Mouse (Mus musculus) lung, embryonic 16.5 days (tissue): ENCODE data around the gene Rpl23. TPM values are rescaled to one million over a fixed set of nuclear protein-coding genes. Genes with fewer than 3 reads are reported as not detected.

Experiments
- ATAC-seq: fragments of 200-750 bp; cut with Nextera tagmentation; 2 replicates; pipeline ENCODE4 v1.8.0; 2017; ENCODE audit warnings: low read depth, mild to moderate bottlenecking, moderate library complexity
- H3K27ac ChIP-seq: fragments of 300-500 bp; sonication (generic); 2 replicates; pipeline ENCODE4 v1.5.1; 2014; ENCODE audit warnings: mild to moderate bottlenecking, control low read depth, low read length
- H3K27me3 ChIP-seq: fragments of 300-500 bp; sonication (generic); 2 replicates; pipeline ENCODE4 v1.6.1; 2014; ENCODE audit warnings: low read depth, low read length, mixed read lengths; ENCODE audit not compliant: control insufficient read depth, insufficient read depth
- H3K36me3 ChIP-seq: fragments of 300-500 bp; sonication (generic); 2 replicates; pipeline ENCODE4 v1.6.1; 2014; ENCODE audit warnings: low read length; ENCODE audit not compliant: control insufficient read depth, insufficient read depth
- H3K4me1 ChIP-seq: fragments of 300-500 bp; sonication (generic); replicated peaks from 2 replicates; pipeline ENCODE4 v1.6.1; 2014; ENCODE audit warnings: low read length, mixed read lengths; ENCODE audit not compliant: control insufficient read depth, insufficient read depth
- H3K4me2 ChIP-seq: fragments of 300-500 bp; sonication (generic); 2 replicates; pipeline ENCODE4 v1.6.1; 2014; ENCODE audit warnings: low read depth, low read length, control low read depth
- H3K4me3 ChIP-seq: fragments of 300-500 bp; sonication (generic); 2 replicates; pipeline ENCODE4 v1.5.1; 2014; ENCODE audit warnings: mild to moderate bottlenecking, low read length, control low read depth
- H3K9ac ChIP-seq: fragments of 300-500 bp; sonication (generic); 2 replicates; pipeline ENCODE4 v1.6.1; 2014; ENCODE audit warnings: low read length, control low read depth
- H3K9me3 ChIP-seq: fragments of 300-500 bp; sonication (generic); 2 replicates; pipeline ENCODE4 v1.6.1; 2016; ENCODE audit warnings: low read length; ENCODE audit not compliant: control insufficient read depth
- WGBS: fragments of 180-500 bp; shearing (Covaris S2); extraction: QIAGEN DNeasy Blood & Tissue Kit; methylation state at CpG from one replicate; pipeline ENCODE4 v1.1.7; 2014; 5-methylcytosine and 5-hydroxymethylcytosine counted together
- polyA plus RNA-seq: library from polyadenylated mRNA; unstranded; fragments of >200 nt; fragmentation: Nextera tagmentation; extraction: Ambion mirVana; gene quantifications from 2 replicates; pipeline ENCODE4 v1.2.1, GENCODE M21; 2015

Gene Rpl23
- polyA plus RNA-seq, 1 experiment from 2014 or later: 578 TPM

DNA sequence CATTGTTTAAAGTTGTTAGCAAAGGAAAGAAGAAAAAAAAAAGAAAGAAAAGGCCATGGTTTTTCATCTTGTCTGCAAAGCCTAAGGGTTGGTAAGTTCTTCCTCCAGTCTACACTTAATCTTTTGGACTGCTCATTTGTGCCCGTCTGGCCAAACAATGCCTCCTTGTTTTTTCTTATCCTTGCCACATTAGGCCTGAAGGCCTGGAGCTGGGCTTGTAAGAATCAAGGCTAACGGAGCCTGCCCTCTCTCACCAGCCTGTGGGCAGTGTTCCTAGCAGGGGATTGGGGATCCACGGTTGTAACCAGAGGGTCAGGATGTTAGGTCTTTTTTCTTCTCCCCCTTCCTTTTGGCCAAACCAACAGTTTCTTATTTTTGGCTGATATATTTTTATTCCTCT is 28.7 kb upstream of the Rpl23 start:
- H3K36me3 ChIP-seq: peaks cover 15% of the 10 kb centered on the region; the same call in 1 of the 2 replicates
- no peaks in the 10 kb centered on the region for H3K27me3 ChIP-seq
- H3K9ac ChIP-seq: no peak overlapping the region
- peaks cover 93% of the 10 kb centered on the region for H3K4me1 ChIP-seq
- ATAC-seq: no peak
- H3K9me3 ChIP-seq: no peaks in the 10 kb centered on the region
- no peak overlapping the region for H3K4me2 ChIP-seq
- H3K27ac ChIP-seq: peak overlapping the region; percentile 93; the same call in 1 of the 2 replicates
- WGBS: 35% methylated on average over 3 of the region's 3 CpGs
- no peak overlapping the region for H3K4me3 ChIP-seq

DNA sequence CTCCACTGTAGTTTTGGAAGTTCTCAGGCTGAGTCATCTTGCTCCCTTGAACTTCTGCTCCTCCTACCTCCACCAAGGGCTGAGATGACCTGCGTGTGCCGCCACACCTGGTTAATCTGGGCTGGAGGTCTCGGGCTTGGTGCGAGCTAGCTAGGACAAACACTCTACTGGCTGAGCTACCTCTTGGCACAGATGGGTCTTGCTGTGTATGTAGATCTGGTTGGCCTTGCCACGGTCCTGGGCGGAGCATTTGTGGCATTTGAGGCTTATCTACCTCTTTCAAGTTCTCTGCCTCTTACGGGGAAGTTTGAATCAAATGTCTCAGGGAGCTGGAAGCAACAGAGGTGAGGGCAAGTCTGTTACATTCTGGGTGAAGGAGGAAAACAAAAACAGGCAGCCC is 28.1 kb upstream of the Rpl23 start:
- peak; percentile 42 for ATAC-seq
- 47% methylated on average over 7 of the region's 7 CpGs for WGBS
- Histone ChIP-seq H3K36me3 (peaks cover 14% of the 10 kb centered on the region; the same call in 1 of the 2 replicates), H3K27me3 (no peaks in the 10 kb centered on the region), H3K4me1 (peaks cover 94% of the 10 kb centered on the region), H3K9ac (no peak overlapping the region), H3K4me2 (no peak overlapping the region), H3K4me3 (no peak overlapping the region), H3K27ac (peak overlapping the region; percentile 93), H3K9me3 (no peaks in the 10 kb centered on the region)

DNA sequence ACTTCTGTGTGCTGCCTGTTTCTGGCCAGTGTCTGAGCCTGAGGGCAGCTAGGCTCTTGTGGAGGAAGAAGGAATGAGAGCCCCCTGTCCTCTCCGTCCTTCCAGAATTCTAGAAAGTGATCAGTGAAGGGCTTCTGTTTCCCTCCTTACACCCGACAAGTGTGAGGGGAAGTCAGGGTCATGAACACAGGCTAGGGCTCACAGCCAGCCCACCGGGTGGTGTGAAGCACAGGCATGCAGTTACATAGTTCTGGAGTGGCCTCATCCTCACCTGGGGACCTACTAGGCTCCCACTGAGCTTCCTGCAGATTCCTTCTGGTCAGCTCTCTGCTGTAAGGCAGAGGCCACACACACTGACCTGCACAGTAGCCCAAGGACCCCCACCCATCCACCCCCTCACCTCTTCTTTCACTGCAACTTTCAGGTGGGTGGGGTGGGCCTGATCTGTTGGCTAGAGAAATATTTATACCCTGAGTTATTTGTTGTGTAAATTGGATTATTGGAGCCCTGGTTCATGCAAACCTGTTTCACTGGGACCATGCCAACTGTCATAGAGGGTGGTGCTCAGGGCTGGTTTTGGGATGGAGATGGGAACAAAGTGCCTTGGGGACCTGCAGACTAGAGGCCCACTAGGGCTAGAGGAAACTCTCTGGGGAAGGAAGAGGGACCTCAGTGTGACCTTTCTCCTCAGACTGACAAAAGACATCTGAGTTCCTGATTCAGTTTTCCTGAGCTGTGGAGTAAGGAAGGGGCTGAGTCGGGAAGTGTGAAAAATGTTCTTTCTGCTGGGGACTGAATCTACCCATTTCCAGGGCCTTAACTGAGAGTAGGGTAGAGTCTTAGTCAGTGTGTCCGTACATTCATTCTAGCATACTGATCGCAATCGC is 27.2 kb upstream of the Rpl23 start:
- peaks cover 8% of the 10 kb centered on the region; the same call in 1 of the 2 replicates for H3K36me3 ChIP-seq
- no peak for ATAC-seq
- 38% methylated on average over 7 of the region's 7 CpGs for WGBS
- peaks cover 95% of the 10 kb centered on the region for H3K4me1 ChIP-seq
- no peak overlapping the region; the same call in 1 of the 2 replicates for H3K4me2 ChIP-seq
- H3K9ac ChIP-seq: 0 out of 2 replicates have a peak overlapping the region, but pooled peaks have one; percentile 35
- no peaks in the 10 kb centered on the region for H3K9me3 ChIP-seq
- no peak overlapping the region for H3K4me3 ChIP-seq
- H3K27me3 ChIP-seq: no peaks in the 10 kb centered on the region
- H3K27ac ChIP-seq: peak overlapping the region; percentile 93

DNA sequence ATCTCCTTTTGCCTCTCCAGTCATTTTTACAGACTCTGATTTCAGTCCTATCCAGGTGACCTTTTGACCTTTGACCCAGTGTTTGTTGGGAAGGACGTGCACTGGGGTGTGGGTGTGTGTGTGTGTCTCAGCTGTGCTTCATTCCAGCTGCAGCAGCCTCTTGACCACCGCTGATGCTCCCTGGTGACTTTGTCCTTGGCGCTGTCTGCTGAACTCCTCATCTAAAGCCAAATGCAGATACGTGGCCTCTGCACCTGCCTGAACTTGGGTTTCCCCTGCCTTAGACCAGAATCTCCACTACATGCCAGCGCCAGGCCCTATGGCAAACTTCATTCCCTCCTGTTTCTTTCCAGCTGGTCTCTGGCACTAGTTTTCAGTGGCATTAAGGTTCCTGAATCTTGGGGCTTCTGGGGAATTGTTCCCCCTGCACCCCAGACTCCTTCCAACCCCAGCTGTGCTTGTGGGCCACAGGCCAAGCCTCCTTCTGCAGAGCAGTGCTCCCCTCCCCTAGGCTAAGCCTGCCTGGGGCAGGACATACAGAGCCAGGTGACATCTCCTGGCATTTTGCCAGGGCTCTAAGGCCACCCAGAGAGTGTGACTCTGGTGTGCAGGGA is 26.5 kb upstream of the Rpl23 start:
- 25% methylated on average over 5 of the region's 5 CpGs for WGBS
- Histone ChIP-seq H3K4me3 (no peak overlapping the region), H3K4me1 (peaks cover 99% of the 10 kb centered on the region), H3K27ac (peak overlapping the region; percentile 93), H3K9ac (0 out of 2 replicates have a peak overlapping the region, but pooled peaks have one; percentile 35), H3K9me3 (no peaks in the 10 kb centered on the region), H3K27me3 (no peaks in the 10 kb centered on the region), H3K4me2 (peak overlapping the region; percentile 1; the same call in 1 of the 2 replicates), H3K36me3 (peaks cover 8% of the 10 kb centered on the region; the same call in 1 of the 2 replicates)
- ATAC-seq: no peak

DNA sequence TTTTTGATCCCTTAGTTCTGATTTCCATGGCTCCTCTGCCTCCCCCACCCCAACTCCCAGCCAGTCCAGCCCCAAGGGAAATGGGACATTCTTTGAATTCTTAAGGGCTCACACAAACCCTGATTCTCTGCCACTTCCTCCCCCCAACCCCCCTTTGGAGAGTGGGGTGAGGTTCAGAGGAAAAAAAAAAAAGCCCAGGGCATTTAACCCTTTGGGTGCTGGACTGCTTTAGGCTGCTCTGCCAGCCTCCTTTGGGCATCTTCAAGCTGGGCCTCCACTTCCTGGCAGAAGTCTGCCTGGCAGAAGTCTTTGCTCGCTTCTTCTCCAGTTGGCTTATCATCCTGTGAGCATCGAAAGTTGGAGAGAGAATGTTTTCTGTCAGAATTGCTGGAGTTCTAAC is 25.9 kb upstream of the Rpl23 start:
- WGBS: 8% methylated on average over 2 of the region's 2 CpGs
- H3K4me3 ChIP-seq: no peak overlapping the region
- H3K9ac ChIP-seq: peak overlapping the region; percentile 40
- no peaks in the 10 kb centered on the region for H3K27me3 ChIP-seq
- peaks cover 98% of the 10 kb centered on the region for H3K4me1 ChIP-seq
- peak overlapping the region; percentile 22; the same call in 1 of the 2 replicates for H3K4me2 ChIP-seq
- ATAC-seq: peak; percentile 54
- peaks cover 5% of the 10 kb centered on the region; the same call in 1 of the 2 replicates for H3K36me3 ChIP-seq
- no peaks in the 10 kb centered on the region for H3K9me3 ChIP-seq
- H3K27ac ChIP-seq: peak overlapping the region; percentile 93

DNA sequence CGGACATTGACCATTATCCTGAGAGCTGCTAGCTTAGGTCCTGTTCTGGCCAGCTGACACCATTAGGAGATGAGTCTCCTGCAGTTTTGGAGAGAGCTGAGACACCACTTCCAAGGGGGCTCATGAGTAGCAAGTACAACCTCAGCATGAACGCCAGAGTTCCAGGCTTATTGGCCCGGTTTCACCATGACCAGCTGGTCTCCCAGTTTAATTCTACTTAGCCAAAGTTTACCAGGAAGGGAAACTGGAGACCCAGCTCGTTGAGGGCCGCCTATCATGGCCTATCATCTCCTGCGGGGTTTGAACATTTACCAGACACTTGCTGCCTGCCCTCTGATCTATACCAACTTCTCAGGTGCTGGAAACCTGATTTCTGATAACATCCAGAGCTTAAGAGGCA is 25.4 kb upstream of the Rpl23 start:
- peaks cover 5% of the 10 kb centered on the region; the same call in 1 of the 2 replicates for H3K36me3 ChIP-seq
- no peak overlapping the region for H3K4me3 ChIP-seq
- 15% methylated on average over 6 of the region's 6 CpGs for WGBS
- no peaks in the 10 kb centered on the region for H3K9me3 ChIP-seq
- H3K4me1 ChIP-seq: peaks cover 98% of the 10 kb centered on the region
- no peak for ATAC-seq
- peak overlapping the region; percentile 22 for H3K4me2 ChIP-seq
- no peaks in the 10 kb centered on the region for H3K27me3 ChIP-seq
- H3K27ac ChIP-seq: peak overlapping the region; percentile 93
- peak overlapping the region; percentile 40 for H3K9ac ChIP-seq

DNA sequence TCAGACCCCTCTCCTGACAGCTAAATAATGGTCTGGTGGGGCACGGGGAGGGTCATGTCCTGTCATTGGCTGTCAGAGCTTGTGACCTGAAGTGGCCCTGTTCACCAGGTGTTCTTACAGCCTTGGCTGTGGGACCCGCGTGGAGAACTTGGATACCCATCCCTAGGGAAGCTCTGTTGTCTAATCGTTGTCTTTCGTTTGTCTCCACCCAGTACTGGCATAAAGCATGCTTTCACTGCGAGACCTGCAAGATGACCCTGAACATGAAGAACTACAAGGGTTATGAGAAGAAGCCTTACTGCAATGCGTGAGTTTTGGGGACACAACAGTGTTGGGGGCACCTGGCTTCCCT is 24.4 kb upstream of the Rpl23 start:
- peaks cover 5% of the 10 kb centered on the region; the same call in 1 of the 2 replicates for H3K36me3 ChIP-seq
- WGBS: 50% methylated on average over 7 of the region's 7 CpGs
- H3K4me2 ChIP-seq: peak overlapping the region; percentile 48; the same call in 1 of the 2 replicates
- H3K9ac ChIP-seq: peak overlapping the region; percentile 16; the same call in 1 of the 2 replicates
- H3K27me3 ChIP-seq: no peaks in the 10 kb centered on the region
- H3K27ac ChIP-seq: peak overlapping the region; percentile 94
- no peaks in the 10 kb centered on the region for H3K9me3 ChIP-seq
- peaks cover 98% of the 10 kb centered on the region for H3K4me1 ChIP-seq
- ATAC-seq: no peak
- H3K4me3 ChIP-seq: no peak overlapping the region

DNA sequence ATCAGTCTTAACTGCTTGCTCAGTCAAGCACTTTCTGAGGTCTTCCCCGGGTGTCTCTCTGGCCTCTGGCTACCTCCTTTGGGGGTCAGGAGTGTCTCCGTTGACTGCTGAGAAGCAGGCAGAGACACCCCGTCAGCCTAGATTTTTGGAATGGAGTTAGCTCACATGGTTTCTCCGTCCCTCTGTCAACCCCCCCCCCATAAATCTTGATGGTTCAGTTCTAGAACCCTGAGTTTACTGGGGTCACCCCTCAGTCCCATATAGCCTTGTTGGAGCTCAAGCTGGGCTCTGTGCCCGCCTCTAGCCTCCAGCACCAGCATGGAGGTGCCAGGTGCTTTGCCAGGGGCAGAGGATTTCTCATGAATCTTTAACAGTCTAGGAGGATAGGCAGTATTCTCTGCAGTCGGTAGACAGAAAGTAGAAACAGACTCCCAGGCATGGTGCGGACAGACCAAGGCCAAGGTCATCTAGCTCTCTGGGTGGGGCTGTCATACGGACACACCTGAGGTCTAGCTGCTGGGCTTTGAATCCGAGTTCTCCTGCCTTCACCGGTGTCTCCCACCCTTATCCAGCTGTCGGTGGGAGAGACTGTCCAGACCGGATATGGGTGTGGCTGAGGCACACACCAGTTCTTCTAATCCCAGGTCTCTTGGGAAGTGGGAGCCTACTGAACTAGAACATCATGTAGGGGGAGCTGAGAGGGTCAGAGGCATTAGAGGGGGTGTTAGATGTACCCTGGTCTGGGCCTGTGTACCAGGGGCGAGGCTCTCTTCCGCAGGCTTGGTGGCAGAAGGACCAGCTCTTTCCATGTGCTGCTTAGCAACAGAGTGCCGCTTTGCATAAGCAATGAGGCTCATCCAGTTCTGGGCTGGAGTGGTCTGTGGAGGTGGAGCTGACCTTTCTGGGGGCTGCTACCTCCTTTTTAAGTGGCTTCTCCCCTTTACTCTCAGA is 23.7 kb upstream of the Rpl23 start:
- ATAC-seq: 0 out of 2 replicates have a peak, but pooled peaks have one; percentile 1

More for the DNA sequence above, 23.7 kb upstream of the Rpl23 start:
- Histone ChIP-seq H3K4me2 (peak overlapping the region; percentile 48), H3K27ac (peak overlapping the region; percentile 94), H3K36me3 (peaks cover 5% of the 10 kb centered on the region; the same call in 1 of the 2 replicates), H3K9me3 (no peaks in the 10 kb centered on the region), H3K9ac (peak overlapping the region; percentile 27; the same call in 1 of the 2 replicates), H3K4me3 (peak overlapping the region; percentile 12), H3K27me3 (no peaks in the 10 kb centered on the region), H3K4me1 (peaks cover 97% of the 10 kb centered on the region)
- 18% methylated on average over 15 of the region's 15 CpGs for WGBS
